27 mouse cellular contexts compared by ENCODE assay signal in the genomic region with DNA sequence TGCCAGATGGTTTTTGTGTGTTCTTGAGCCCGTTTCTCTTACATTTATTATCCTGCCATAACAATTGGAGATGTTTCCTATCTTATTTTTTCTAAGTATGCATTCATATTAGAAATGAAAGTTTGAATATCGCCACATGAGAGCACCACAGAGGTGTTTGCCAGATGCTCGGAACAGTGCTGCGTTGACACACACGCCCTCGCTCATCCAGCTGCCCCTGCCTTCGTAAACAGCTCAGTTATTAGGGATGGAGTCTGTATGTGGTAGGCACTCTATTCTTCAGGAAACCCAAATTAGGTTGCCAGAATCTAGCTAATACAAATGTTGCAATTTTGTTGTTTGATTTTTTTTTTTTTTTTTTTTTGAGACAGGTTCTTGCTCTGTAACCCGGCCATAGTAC.
"Had no signal": no experiment of that assay in that cellular context is flagged by ENCODE, and none has a peak within 500 bp of the region (broad histone marks: within the 10 kb centered on the region; RNA-seq: fewer than 3 reads in every experiment).

No protein-coding gene starts in this region.

- H3K27me3 ChIP-seq: heart, embryonic 13.5 days; heart, embryonic 15.5 days; hindbrain, embryonic 12.5 days; intestine, embryonic 15.5 days; limb, embryonic 12.5 days; liver, embryonic 13.5 days; liver, embryonic 15.5 days had no signal

- H3K4me1 ChIP-seq: heart, embryonic 13.5 days; heart, embryonic 15.5 days; hindbrain, embryonic 10.5 days; hindbrain, embryonic 12.5 days; intestine, embryonic 15.5 days; limb, embryonic 10.5 days; limb, embryonic 12.5 days; liver, embryonic 13.5 days; liver, embryonic 15.5 days had no signal

- H3K9ac ChIP-seq: heart, embryonic 13.5 days; heart, embryonic 15.5 days; hindbrain, embryonic 12.5 days; hindbrain, embryonic 14.5 days; intestine, embryonic 15.5 days; limb, embryonic 12.5 days; liver, embryonic 13.5 days; liver, embryonic 15.5 days; liver, postnatal 0 days had no signal

- H3K9me3 ChIP-seq: heart, embryonic 13.5 days; heart, embryonic 15.5 days; hindbrain, embryonic 10.5 days; hindbrain, embryonic 12.5 days; intestine, embryonic 15.5 days; limb, embryonic 10.5 days; limb, embryonic 12.5 days; liver, embryonic 13.5 days; liver, embryonic 15.5 days had no signal

- ATAC-seq: hindbrain, embryonic 16.5 days; inflammation-experienced regulatory T-cells, adult 6 months; intestine, embryonic 15.5 days; intestine, postnatal 0 days; liver, postnatal 0 days had no signal

- H3K4me2 ChIP-seq: heart, embryonic 11.5 days; heart, embryonic 13.5 days; heart, embryonic 15.5 days; hindbrain, embryonic 12.5 days; hindbrain, embryonic 14.5 days; intestine, embryonic 15.5 days; limb, embryonic 12.5 days; liver, embryonic 11.5 days; liver, embryonic 13.5 days; liver, embryonic 15.5 days had no signal

- H3K27ac ChIP-seq: heart, adult 2 months; heart, embryonic 13.5 days; heart, embryonic 15.5 days; hindbrain, embryonic 10.5 days; hindbrain, embryonic 12.5 days; hindbrain, embryonic 14.5 days; intestine, embryonic 15.5 days; left cerebral cortex, adult 2 months; limb, embryonic 10.5 days; limb, embryonic 12.5 days; liver, embryonic 13.5 days; liver, embryonic 15.5 days had no signal

- DNase-seq: gastrocnemius, postnatal 10 days; gastrocnemius, postnatal 25 days; heart, adult 2 months; heart, postnatal 4 days; kidney, adult 18-20 months; kidney, adult 8-10 months; kidney, postnatal 10 days; kidney, postnatal 25 days; kidney, postnatal 4 days; liver; liver, embryonic 13.5 days; liver, postnatal 0 days had no signal

- H3K4me3 ChIP-seq: heart, adult 2 months; heart, embryonic 13.5 days; heart, embryonic 15.5 days; hindbrain, embryonic 10.5 days; hindbrain, embryonic 12.5 days; intestine, embryonic 15.5 days; left cerebral cortex, adult 2 months; limb, embryonic 10.5 days; limb, embryonic 12.5 days; liver, embryonic 13.5 days; liver, embryonic 15.5 days had no signal

- H3K36me3 ChIP-seq: liver, embryonic 13.5 days; liver, embryonic 15.5 days had no signal
